Mouse (Mus musculus) erythroblast, embryonic 14.5 days (primary cell): ENCODE results near the gene Arih2. TPM values are rescaled to one million over a fixed set of nuclear protein-coding genes. Genes with fewer than 3 reads are reported as not detected.
"Not testable (repeated sequence)": the region's sequence is repeated elsewhere in the genome, so short reads cannot be mapped to it uniquely, and the experiment has no call there.

ENCODE experiments used
- H3K27me3 ChIP-seq: 2 replicates; pipeline ENCODE4 v1.6.1; 2012; ENCODE audit warnings: inconsistent platforms; ENCODE audit not compliant: control insufficient read depth
- H3K36me3 ChIP-seq: 2 replicates; pipeline ENCODE4 v1.6.1; 2012; ENCODE audit warnings: mild to moderate bottlenecking, inconsistent platforms; ENCODE audit not compliant: control insufficient read depth
- H3K4me1 ChIP-seq: 2 replicates; pipeline ENCODE4 v1.6.1; 2012; ENCODE audit warnings: inconsistent platforms; ENCODE audit not compliant: control insufficient read depth
- H3K4me3 ChIP-seq: replicated peaks from 2 replicates; pipeline ENCODE3; 2012; ENCODE audit warnings: moderate library complexity, mild to moderate bottlenecking, inconsistent platforms
- H3K9me3 ChIP-seq: 2 replicates; pipeline ENCODE4 v1.6.1; 2012; ENCODE audit warnings: low read length, inconsistent platforms, mixed read lengths; ENCODE audit not compliant: control insufficient read depth
- GATA1 ChIP-seq: IDR thresholded peaks from 2 replicates; pipeline ENCODE4 v1.6.1; 2012; ENCODE audit warnings: low read length, inconsistent platforms, mixed read lengths
- TAL1 ChIP-seq: IDR thresholded peaks from 3 replicates; pipeline ENCODE4 v1.6.1; 2012; ENCODE audit warnings: low read length, inconsistent platforms, mixed read lengths
- polyA plus RNA-seq: library from polyadenylated mRNA; stranded (reverse); fragments of >175 nt; gene quantifications from 2 replicates; pipeline ENCODE4 v1.2.3, GENCODE M21; 2012

The Arih2 gene
- polyA plus RNA-seq, 1 experiment = 18.7 TPM

DNA sequence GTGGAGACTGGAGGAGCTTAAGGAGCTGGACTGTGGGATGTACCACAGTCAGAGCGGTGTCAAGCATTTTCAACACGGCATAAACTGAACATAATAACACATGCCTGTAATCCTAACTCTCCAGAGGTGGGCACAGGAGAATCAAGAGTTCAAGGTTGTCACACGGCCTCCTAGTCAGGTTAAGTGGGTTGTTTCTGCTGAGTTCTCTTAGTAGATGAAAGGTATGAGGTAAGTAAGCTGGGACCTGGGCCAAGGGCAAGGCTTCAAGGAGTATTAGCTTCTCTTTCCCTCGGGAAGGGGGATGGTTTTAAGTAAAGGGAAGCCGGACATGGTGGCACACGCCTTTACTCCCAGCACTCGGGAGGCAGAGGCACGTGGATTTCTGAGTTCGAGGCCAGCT is 39.3 kb upstream of the Arih2 start:
- no peaks in the 10 kb centered on the region; the same call in 1 of the 2 replicates for H3K36me3 ChIP-seq
- H3K9me3 ChIP-seq = no peaks in the 10 kb centered on the region
- TF ChIP-seq GATA1 = no peak
- no peak overlapping the region for H3K4me3 ChIP-seq
- peaks cover 33% of the 10 kb centered on the region for H3K27me3 ChIP-seq
- peaks cover 29% of the 10 kb centered on the region for H3K4me1 ChIP-seq

DNA sequence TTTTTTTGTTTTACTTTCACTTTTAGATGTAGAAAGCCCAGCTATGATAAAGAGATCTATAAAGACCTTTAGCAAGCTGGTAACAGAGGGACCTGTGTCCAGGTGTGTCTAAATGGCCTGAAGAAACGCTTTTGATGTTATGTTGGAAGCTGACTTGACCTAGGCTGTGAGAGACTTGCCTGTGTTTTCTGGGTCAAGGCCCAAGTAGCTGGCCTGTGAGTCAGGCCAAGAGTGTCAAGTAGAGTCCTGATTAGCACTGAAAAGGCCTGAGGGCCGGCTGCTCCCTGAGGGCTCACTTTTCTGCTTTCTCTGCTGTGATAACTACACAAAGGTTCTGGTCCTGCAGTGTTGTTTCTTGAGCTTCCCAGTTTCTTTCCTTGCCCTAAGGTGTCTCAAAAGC is 38.5 kb upstream of the Arih2 start:
- Histone ChIP-seq H3K9me3 (no peaks in the 10 kb centered on the region), H3K27me3 (peaks cover 25% of the 10 kb centered on the region), H3K4me1 (peaks cover 21% of the 10 kb centered on the region), H3K4me3 (no peak overlapping the region), H3K36me3 (no peaks in the 10 kb centered on the region; the same call in 1 of the 2 replicates)
- TF ChIP-seq GATA1 (no peak), TAL1 (no peak)

DNA sequence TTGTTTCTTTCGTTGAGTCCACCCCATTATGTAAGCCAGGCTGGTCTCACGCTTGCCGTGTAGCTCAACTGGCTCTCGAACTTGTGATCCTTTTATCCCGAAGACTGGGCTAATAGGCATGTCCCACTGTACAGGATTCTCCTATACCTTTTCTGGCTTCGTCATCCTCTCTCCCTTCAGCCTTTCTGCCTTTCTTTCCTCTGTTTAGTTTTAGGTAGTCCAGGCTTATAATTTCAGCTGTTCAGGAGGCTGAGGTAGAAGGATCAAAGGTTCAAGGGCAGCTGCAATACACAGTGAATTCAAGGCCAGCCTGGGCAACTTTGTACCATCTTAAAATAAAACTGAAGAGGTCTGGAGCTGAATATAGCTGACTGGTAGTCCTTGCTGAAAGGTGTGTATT is 38.0 kb upstream of the Arih2 start:
- Histone ChIP-seq H3K27me3 (peaks cover 20% of the 10 kb centered on the region), H3K4me3 (no peak overlapping the region), H3K4me1 (peaks cover 16% of the 10 kb centered on the region), H3K36me3 (peaks cover 2% of the 10 kb centered on the region), H3K9me3 (no peaks in the 10 kb centered on the region)
- TF ChIP-seq TAL1 (no peak), GATA1 (no peak)

DNA sequence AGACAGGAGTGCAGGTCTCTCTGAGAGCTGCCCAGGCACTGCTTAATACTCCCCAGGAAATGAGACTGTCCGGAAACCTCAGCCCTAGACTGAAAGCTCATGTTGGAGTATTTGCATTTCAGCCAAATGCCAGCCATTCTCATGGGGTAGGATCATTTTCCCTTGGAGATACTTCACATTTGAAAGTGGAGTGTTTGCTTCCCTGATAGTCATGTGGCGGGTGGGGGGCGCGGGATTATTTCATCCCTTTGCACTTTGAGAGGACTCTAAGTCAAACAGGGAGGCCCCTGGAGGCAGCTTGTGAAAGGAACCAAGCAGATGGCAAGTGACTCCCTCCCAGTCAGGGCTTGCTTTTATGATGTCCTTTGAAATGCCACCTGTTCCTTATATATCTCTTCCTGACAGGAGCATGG is 37.3 kb upstream of the Arih2 start:
- TF ChIP-seq TAL1 (no peak), GATA1 (no peak)
- H3K27me3 ChIP-seq = peaks cover 13% of the 10 kb centered on the region
- H3K4me3 ChIP-seq = no peak overlapping the region

DNA sequence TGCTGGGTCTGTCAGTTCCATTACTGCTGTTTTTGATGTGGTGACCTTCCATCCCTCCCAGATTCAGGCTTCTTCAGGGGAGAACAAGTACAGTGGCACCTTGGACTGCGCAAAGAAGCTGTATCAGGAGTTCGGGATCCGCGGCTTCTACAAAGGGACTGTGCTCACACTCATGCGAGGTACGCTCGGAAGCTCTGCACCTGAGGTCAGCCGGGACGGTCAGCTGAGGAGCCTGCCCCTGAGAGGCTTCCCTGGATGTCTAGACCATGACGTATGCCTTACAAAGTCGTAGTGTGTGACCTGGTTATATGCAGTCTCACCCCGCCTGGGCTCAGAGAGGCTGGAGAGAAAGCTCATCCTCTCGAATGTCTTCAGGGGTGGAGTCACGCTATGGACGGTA is 30.8 kb upstream of the Arih2 start:
- Histone ChIP-seq H3K4me3 (no peak overlapping the region), H3K36me3 (peaks cover 25% of the 10 kb centered on the region)
- TF ChIP-seq TAL1 (no peak), GATA1 (no peak)

More for the DNA sequence above, 37.3 kb upstream of the Arih2 start:
- no peaks in the 10 kb centered on the region for H3K9me3 ChIP-seq
- peaks cover 5% of the 10 kb centered on the region for H3K36me3 ChIP-seq
- peaks cover 10% of the 10 kb centered on the region for H3K4me1 ChIP-seq

DNA sequence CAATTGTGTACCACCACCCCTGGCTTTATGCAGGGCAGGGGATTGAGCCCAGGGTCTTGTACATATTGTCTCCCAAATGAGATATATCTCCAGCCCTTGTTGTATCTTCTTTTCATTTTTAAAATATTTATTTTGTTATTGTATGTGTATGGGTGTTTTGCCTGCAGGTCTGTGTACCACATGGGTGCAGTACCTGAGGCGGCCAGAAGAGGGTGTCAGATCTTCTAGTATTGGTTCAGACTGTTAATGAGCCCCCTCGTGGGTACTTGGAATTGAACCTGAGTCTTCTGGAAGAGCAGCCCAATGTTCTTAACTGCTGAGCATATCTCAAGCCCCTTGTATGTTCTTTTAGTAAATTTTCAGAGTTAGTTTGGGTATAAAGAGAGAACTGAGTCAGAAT is 24.0 kb upstream of the Arih2 start:
- Histone ChIP-seq H3K4me1 (no peaks in the 10 kb centered on the region), H3K9me3 (no peaks in the 10 kb centered on the region), H3K27me3 (no peaks in the 10 kb centered on the region), H3K36me3 (peaks cover 20% of the 10 kb centered on the region), H3K4me3 (no peak overlapping the region)
- no peak for TF ChIP-seq TAL1
- no peak for TF ChIP-seq GATA1

More for the DNA sequence above, 30.8 kb upstream of the Arih2 start:
- no peaks in the 10 kb centered on the region for H3K9me3 ChIP-seq
- H3K4me1 ChIP-seq = no peaks in the 10 kb centered on the region
- no peaks in the 10 kb centered on the region for H3K27me3 ChIP-seq

DNA sequence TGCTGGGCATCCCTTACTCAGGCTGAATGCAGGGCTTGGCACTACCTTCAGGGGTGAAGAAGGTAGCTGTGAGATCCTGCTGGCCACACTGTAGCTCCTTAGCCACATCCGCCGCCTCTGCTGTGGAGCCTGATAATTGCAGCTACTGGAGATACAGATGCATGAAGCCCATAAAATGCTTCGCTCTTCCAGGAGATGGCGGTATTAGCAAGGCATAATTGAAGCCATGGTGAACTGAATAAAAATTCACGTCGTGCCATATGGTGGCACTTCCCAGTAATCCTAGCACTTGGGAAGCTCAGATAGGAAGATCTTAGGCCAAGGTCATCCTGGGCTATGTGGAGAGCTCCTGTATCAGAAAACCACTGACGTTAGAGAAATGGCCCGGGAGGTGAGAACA is 20.7 kb upstream of the Arih2 start:
- peaks cover 14% of the 10 kb centered on the region for H3K36me3 ChIP-seq
- TF ChIP-seq GATA1 (no peak), TAL1 (no peak)
- no peaks in the 10 kb centered on the region for H3K4me1 ChIP-seq
- H3K27me3 ChIP-seq = no peaks in the 10 kb centered on the region
- H3K4me3 ChIP-seq = no peak overlapping the region
- H3K9me3 ChIP-seq = no peaks in the 10 kb centered on the region

DNA sequence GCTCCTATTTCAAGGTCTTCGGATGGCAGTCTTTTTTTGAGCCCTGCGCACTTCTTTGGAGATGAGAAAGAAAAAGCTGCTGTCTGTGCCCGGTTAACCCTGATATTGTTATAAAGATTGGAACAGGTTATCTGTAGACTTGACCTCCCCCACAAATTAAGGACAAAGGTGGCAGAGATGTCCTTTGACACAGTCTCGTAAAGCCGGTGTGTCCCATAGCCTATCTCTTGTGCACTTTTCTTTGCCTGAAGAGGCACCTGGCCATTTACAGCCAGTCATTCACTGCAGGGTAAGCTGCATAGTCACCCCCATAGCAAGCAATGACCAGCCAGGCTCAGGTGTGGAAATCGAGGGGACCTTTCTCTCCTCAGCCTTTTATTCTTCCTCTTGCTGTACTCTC is 13.5 kb upstream of the Arih2 start:
- Histone ChIP-seq H3K36me3 (no peaks in the 10 kb centered on the region), H3K9me3 (no peaks in the 10 kb centered on the region), H3K4me3 (peak overlapping the region; percentile 69), H3K4me1 (peaks cover 24% of the 10 kb centered on the region), H3K27me3 (no peaks in the 10 kb centered on the region)
- TF ChIP-seq GATA1 (no peak), TAL1 (no peak)

DNA sequence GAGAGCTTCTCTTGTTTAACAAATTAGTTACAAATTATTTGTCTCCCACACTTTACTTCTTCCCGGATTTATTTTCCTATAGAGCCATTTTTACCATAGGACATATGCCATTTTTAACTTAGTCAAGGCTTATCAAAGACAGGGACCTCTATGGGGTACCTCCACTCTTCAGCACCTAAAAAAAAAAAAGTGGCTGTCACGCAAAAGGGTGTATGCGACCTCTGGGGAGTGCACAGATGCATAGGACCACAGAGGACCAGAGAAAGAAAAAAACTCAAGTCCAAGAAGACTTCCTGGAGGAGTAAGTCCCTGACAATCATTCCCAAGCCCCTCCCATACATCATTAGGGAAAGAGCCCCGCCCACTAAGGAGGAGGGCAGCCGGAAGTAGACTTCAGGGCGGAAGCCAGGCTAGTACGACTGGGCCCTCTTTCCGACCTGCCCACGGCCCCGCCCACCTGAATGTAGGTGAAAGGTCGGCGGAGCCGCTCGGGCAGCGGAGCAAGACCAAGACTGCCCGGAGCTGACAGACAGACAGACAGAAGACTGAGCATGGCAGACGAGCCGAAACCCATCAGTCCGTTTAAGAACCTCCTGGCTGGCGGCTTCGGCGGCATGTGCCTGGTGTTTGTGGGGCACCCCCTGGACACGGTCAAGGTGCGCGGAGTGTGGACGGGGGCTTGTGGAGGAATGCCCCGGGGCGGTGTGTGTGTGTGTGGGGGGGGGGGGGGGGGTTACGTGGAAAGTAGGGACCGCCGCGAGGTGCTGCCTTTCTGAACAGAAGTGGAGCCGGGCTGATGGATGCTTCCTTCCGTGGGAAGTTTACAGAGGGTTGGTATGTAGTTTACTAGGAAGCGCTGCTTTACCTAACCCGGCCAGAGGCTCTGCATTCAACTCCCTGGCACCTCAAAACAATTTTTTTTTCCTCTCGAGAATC is 12.8 kb upstream of the Arih2 start, which contains the start of gene Slc25a20:
Slc25a20 (plus strand) TSS at position 412 of the 936 bp plus-strand sequence.
- Histone ChIP-seq H3K36me3 (no peaks in the 10 kb centered on the region), H3K9me3 (no peaks in the 10 kb centered on the region), H3K4me3 (peak within 1 kb of the TSS; percentile 69), H3K27me3 (no peaks in the 10 kb centered on the region), H3K4me1 (peaks cover 24% of the 10 kb centered on the region)
- TF ChIP-seq TAL1 = no peak
- no peak for TF ChIP-seq GATA1

DNA sequence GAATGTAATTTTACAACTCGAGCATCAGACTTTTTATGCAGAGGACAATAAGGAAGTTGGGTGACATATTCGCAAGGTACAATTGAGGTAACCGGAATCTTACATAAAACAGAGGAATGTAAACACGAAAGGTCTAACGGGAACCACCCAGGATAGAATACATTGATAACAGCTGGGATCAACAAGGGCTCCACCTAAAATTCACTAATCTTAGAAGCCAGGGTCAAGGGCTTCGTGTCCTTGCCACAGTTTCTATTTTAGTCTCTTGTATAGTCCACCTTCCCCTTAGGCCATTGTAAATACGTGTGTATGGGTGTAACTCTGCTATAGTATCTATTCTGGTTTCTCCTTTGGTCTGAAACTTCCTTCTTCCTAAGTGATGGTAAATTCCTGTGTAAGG is 6.7 kb upstream of the Arih2 start:
- not testable (repeated sequence) for H3K9me3 ChIP-seq, H3K4me3 ChIP-seq, H3K36me3 ChIP-seq, H3K27me3 ChIP-seq
- H3K4me1 ChIP-seq = peaks cover 19% of the 10 kb centered on the region
